Mouse (Mus musculus) embryonic fibroblast, embryonic 13.5 days (primary cell): ENCODE data around the gene Neb.

Experiments
- CTCF ChIP-seq: IDR thresholded peaks from 2 replicates; pipeline ENCODE4 v1.5.1; 2011; ENCODE audit warnings: mild to moderate bottlenecking, control low read depth, low read length, moderate library complexity, borderline replicate concordance; ENCODE audit not compliant: insufficient read depth
- POLR2A ChIP-seq: IDR thresholded peaks from 2 replicates; pipeline ENCODE4 v1.6.1; 2011; ENCODE audit warnings: low read depth, mild to moderate bottlenecking, control low read depth, low read length, moderate library complexity

GRCm38 (mm10) chr2:52321866-52322265 lies 56.4 kb downstream of the Neb start:
- TF ChIP-seq CTCF (no peak), POLR2A (no peak)
